In genomic region chr11:82568219-82568676, GRCm38 (mm10) we compare ENCODE assay signal across 13 mouse cellular contexts.
DNase-seq lines count a peak whose midpoint lies in the region; ATAC-seq and TF ChIP-seq lines count a peak whose summit lies in the region.
"Had no signal": no experiment of that assay in that cellular context is flagged by ENCODE, and none has a peak within 500 bp of the region (broad histone marks: within the 10 kb centered on the region; RNA-seq: fewer than 3 reads in every experiment).

No protein-coding gene starts in this region.

- peak; percentile 59 for ATAC-seq in forebrain, embryonic 13.5 days
- ATAC-seq in midbrain, postnatal 0 days (ENCODE audit: low FRiP score) = no peak

- no peak overlapping the region for H3K4me2 ChIP-seq in forebrain, embryonic 13.5 days
- no peak overlapping the region for H3K4me2 ChIP-seq in midbrain, postnatal 0 days (ENCODE audit: low read depth, low read length, poor library complexity, severe bottlenecking)
- H3K4me2 ChIP-seq: heart, embryonic 11.5 days; limb, embryonic 12.5 days had no signal

- no peaks in the 10 kb centered on the region for H3K36me3 ChIP-seq in forebrain, embryonic 13.5 days (ENCODE audit: poor library complexity, severe bottlenecking)
- no peaks in the 10 kb centered on the region for H3K36me3 ChIP-seq in forebrain, embryonic 10.5 days (replicated peaks)
- no peaks in the 10 kb centered on the region for H3K36me3 ChIP-seq in midbrain, postnatal 0 days (ENCODE audit: insufficient read depth, low read length)
- H3K36me3 ChIP-seq: limb, embryonic 12.5 days had no signal

- H3K9ac ChIP-seq in forebrain, embryonic 13.5 days = no peak overlapping the region
- H3K9ac ChIP-seq in midbrain, postnatal 0 days (replicated peaks; ENCODE audit: low read length, poor library complexity, severe bottlenecking) = no peak overlapping the region
- H3K9ac ChIP-seq: limb, embryonic 12.5 days had no signal

- H3K4me3 ChIP-seq in forebrain, embryonic 13.5 days = no peak overlapping the region
- no peak overlapping the region for H3K4me3 ChIP-seq in forebrain, embryonic 10.5 days
- no peak overlapping the region for H3K4me3 ChIP-seq in midbrain, postnatal 0 days (ENCODE audit: low read depth, low read length)
- H3K4me3 ChIP-seq: erythroblast, embryonic 14.5 days; limb, embryonic 12.5 days; myocyte had no signal

- no peak for DNase-seq in forebrain, embryonic 10.5 days (ENCODE audit: extremely low spot score, low spot score)
- DNase-seq in layer of hippocampus, adult 11-12 months (ENCODE audit: low spot score) = peak; percentile 13
- DNase-seq in layer of hippocampus, adult 9-10 months (ENCODE audit: low spot score) = no peak
- peak; percentile 60 for DNase-seq in brain, embryonic 18.5 days (ENCODE audit: low read depth, low spot score)
- peak; percentile 82 for DNase-seq in midbrain, postnatal 0 days (ENCODE audit: low spot score)
- no peak for DNase-seq in right cerebral cortex, postnatal 4 days
- no peak for DNase-seq in adipocyte (ENCODE audit: low spot score)
- DNase-seq: cerebellum, adult 9-10 months had no signal

- no peaks in the 10 kb centered on the region for H3K9me3 ChIP-seq in forebrain, embryonic 13.5 days (replicated peaks)
- H3K9me3 ChIP-seq in forebrain, embryonic 10.5 days = no peaks in the 10 kb centered on the region
- H3K9me3 ChIP-seq in midbrain, postnatal 0 days (ENCODE audit: low read length) = no peaks in the 10 kb centered on the region
- H3K9me3 ChIP-seq: limb, embryonic 12.5 days had no signal

- peak overlapping the region; percentile 51; the same call in 1 of the 2 replicates for H3K27ac ChIP-seq in forebrain, embryonic 13.5 days
- H3K27ac ChIP-seq in forebrain, embryonic 10.5 days = no peak overlapping the region
- no peak overlapping the region for H3K27ac ChIP-seq in midbrain, postnatal 0 days (ENCODE audit: low read depth, low read length)
- H3K27ac ChIP-seq: limb, embryonic 12.5 days had no signal

- 22% methylated on average over 2 of the region's 2 CpGs for WGBS in forebrain, embryonic 13.5 days
- 51% methylated on average over 2 of the region's 2 CpGs for WGBS in forebrain, embryonic 10.5 days
- 48% methylated on average over 2 of the region's 2 CpGs for WGBS in midbrain, postnatal 0 days

- H3K27me3 ChIP-seq in forebrain, embryonic 13.5 days = peaks cover 12% of the 10 kb centered on the region; the same call in 1 of the 2 replicates
- H3K27me3 ChIP-seq in forebrain, embryonic 10.5 days (ENCODE audit: poor library complexity, severe bottlenecking) = peaks cover 56% of the 10 kb centered on the region
- H3K27me3 ChIP-seq in midbrain, postnatal 0 days (ENCODE audit: insufficient read depth, low read length) = no peaks in the 10 kb centered on the region

- H3K4me1 ChIP-seq in forebrain, embryonic 13.5 days = peaks cover 37% of the 10 kb centered on the region
- H3K4me1 ChIP-seq in forebrain, embryonic 10.5 days = peaks cover 44% of the 10 kb centered on the region
- peaks cover 8% of the 10 kb centered on the region; the same call in 1 of the 2 replicates for H3K4me1 ChIP-seq in midbrain, postnatal 0 days (ENCODE audit: insufficient read depth, low read length)

- TF ChIP-seq CTCF in midbrain, postnatal 0 days (IDR thresholded peaks at IDR 0.05) = no peak

Comparison
In these comparisons a context has a peak if more than half of its experiments do, and no peak if none do; other contexts are left out.
1. DNase-seq: peak in layer of hippocampus, adult 11-12 months (single experiment), brain, embryonic 18.5 days (single experiment) and midbrain, postnatal 0 days (single experiment); none in forebrain, embryonic 10.5 days (single experiment), layer of hippocampus, adult 9-10 months (single experiment), right cerebral cortex, postnatal 4 days (single experiment) and adipocyte (single experiment).